Mouse (Mus musculus) cerebellum, adult 2 months (tissue): Measurements from ENCODE around the gene Il1rapl1.

Experiments used
- CTCF ChIP-seq: fragments of 200-500 bp; IDR thresholded peaks from 2 replicates; pipeline ENCODE4 v1.5.1; 2011; ENCODE audit warnings: low read depth, mild to moderate bottlenecking, control low read depth, low read length, moderate library complexity, borderline replicate concordance; ENCODE audit not compliant: insufficient read depth
- POLR2A ChIP-seq: fragments of 200-500 bp; IDR thresholded peaks from 2 replicates; pipeline ENCODE4 v1.6.1; 2011; ENCODE audit warnings: low read length, control low read depth, borderline replicate concordance; ENCODE audit not compliant: insufficient read depth

- no peak for TF ChIP-seq CTCF
- no peak for TF ChIP-seq POLR2A
These were observed 612.8 kb downstream of the Il1rapl1 start for GRCm38 (mm10) chrX:87502604-87503003.
